Mouse (Mus musculus): ENCODE results near the gene Itpr2. TPM values are rescaled to one million over a fixed set of nuclear protein-coding genes. Genes with fewer than 3 reads are reported as not detected.
A peak's percentile ranks its signal among the peaks of the same experiment; 100 is the strongest.

Itpr2 gene
- polyA plus RNA-seq, 1 experiment, result 6.6 TPM

- TF ChIP-seq CTCF (IDR thresholded peaks at IDR 0.05; ENCODE audit: borderline replicate concordance, insufficient read depth, low read depth, low read length) (peak; percentile 46; the same call in 1 of the 2 replicates), POLR2A (IDR thresholded peaks at IDR 0.05; ENCODE audit: borderline replicate concordance, insufficient read depth, low read length) (no peak)
- Histone ChIP-seq H3K4me3 (replicated peaks; ENCODE audit: insufficient read depth, low read depth, low read length) (no peak overlapping the region), H3K4me1 (ENCODE audit: control insufficient read depth, insufficient read depth, low read length) (no peaks in the 10 kb centered on the region), H3K27ac (ENCODE audit: insufficient read depth, low read length) (no peak overlapping the region), H3K27me3 (ENCODE audit: control insufficient read depth, insufficient read depth, low read length) (no peaks in the 10 kb centered on the region)
- WGBS, result 61% methylated on average over 9 of the region's 9 CpGs
- peak in 1 of 2 experiments; percentile 19 for DNase-seq
Measured at GRCm38 (mm10) chr6:146429694-146430380, 72.2 kb downstream of the Itpr2 start.

GRCm38 (mm10) chr6:146424778-146425177, 77.2 kb downstream of the Itpr2 start:
- DNase-seq, result no peak
- no peak for TF ChIP-seq CTCF (IDR thresholded peaks at IDR 0.05; ENCODE audit: borderline replicate concordance, insufficient read depth, low read depth, low read length)
- TF ChIP-seq POLR2A (IDR thresholded peaks at IDR 0.05; ENCODE audit: borderline replicate concordance, insufficient read depth, low read length), result no peak
- Histone ChIP-seq H3K27ac (ENCODE audit: insufficient read depth, low read length) (no peak overlapping the region), H3K4me1 (ENCODE audit: control insufficient read depth, insufficient read depth, low read length) (no peaks in the 10 kb centered on the region), H3K27me3 (ENCODE audit: control insufficient read depth, insufficient read depth, low read length) (no peaks in the 10 kb centered on the region), H3K4me3 (replicated peaks; ENCODE audit: insufficient read depth, low read depth, low read length) (no peak overlapping the region)
- 90% methylated on average over 3 of the region's 3 CpGs for WGBS

GRCm38 (mm10) chr6:146424326-146424725, 77.7 kb downstream of the Itpr2 start:
- no peaks in the 10 kb centered on the region for H3K27me3 ChIP-seq (ENCODE audit: control insufficient read depth, insufficient read depth, low read length)
- H3K4me1 ChIP-seq (ENCODE audit: control insufficient read depth, insufficient read depth, low read length), result no peaks in the 10 kb centered on the region
- no peak for TF ChIP-seq CTCF (IDR thresholded peaks at IDR 0.05; ENCODE audit: borderline replicate concordance, insufficient read depth, low read depth, low read length)
- TF ChIP-seq POLR2A (IDR thresholded peaks at IDR 0.05; ENCODE audit: borderline replicate concordance, insufficient read depth, low read length), result no peak
- no peak for DNase-seq
- 63% methylated on average over 6 of the region's 6 CpGs for WGBS
- no peak overlapping the region for H3K27ac ChIP-seq (ENCODE audit: insufficient read depth, low read length)
- H3K4me3 ChIP-seq (replicated peaks; ENCODE audit: insufficient read depth, low read depth, low read length), result no peak overlapping the region

GRCm38 (mm10) chr6:146420718-146421117, 81.3 kb downstream of the Itpr2 start:
- Histone ChIP-seq H3K27me3 (ENCODE audit: control insufficient read depth, insufficient read depth, low read length) (no peaks in the 10 kb centered on the region), H3K27ac (ENCODE audit: insufficient read depth, low read length) (no peak overlapping the region), H3K4me3 (replicated peaks; ENCODE audit: insufficient read depth, low read depth, low read length) (no peak overlapping the region), H3K4me1 (ENCODE audit: control insufficient read depth, insufficient read depth, low read length) (no peaks in the 10 kb centered on the region)
- DNase-seq, result no peak
- WGBS, result 38% methylated on average over 6 of the region's 6 CpGs
- TF ChIP-seq CTCF (IDR thresholded peaks at IDR 0.05; ENCODE audit: borderline replicate concordance, insufficient read depth, low read depth, low read length) (no peak), POLR2A (IDR thresholded peaks at IDR 0.05; ENCODE audit: borderline replicate concordance, insufficient read depth, low read length) (no peak)

- Histone ChIP-seq H3K27ac (ENCODE audit: insufficient read depth, low read length) (no peak overlapping the region), H3K4me1 (ENCODE audit: control insufficient read depth, insufficient read depth, low read length) (no peaks in the 10 kb centered on the region), H3K4me3 (replicated peaks; ENCODE audit: insufficient read depth, low read depth, low read length) (no peak overlapping the region), H3K27me3 (ENCODE audit: control insufficient read depth, insufficient read depth, low read length) (no peaks in the 10 kb centered on the region)
- 71% methylated on average over 2 of the region's 2 CpGs for WGBS
- no peak for DNase-seq
- TF ChIP-seq POLR2A (IDR thresholded peaks at IDR 0.05; ENCODE audit: borderline replicate concordance, insufficient read depth, low read length) (no peak), CTCF (IDR thresholded peaks at IDR 0.05; ENCODE audit: borderline replicate concordance, insufficient read depth, low read depth, low read length) (no peak)
Measured at GRCm38 (mm10) chr6:146416461-146416860, 85.6 kb downstream of the Itpr2 start.

- no peak overlapping the region for H3K27ac ChIP-seq (ENCODE audit: insufficient read depth, low read length)
- H3K27me3 ChIP-seq (ENCODE audit: control insufficient read depth, insufficient read depth, low read length), result no peaks in the 10 kb centered on the region
- TF ChIP-seq CTCF (IDR thresholded peaks at IDR 0.05; ENCODE audit: borderline replicate concordance, insufficient read depth, low read depth, low read length), result no peak
- TF ChIP-seq POLR2A (IDR thresholded peaks at IDR 0.05; ENCODE audit: borderline replicate concordance, insufficient read depth, low read length), result no peak
- WGBS, result 72% methylated on average over 7 of the region's 7 CpGs
- no peak overlapping the region for H3K4me3 ChIP-seq (replicated peaks; ENCODE audit: insufficient read depth, low read depth, low read length)
- H3K4me1 ChIP-seq (ENCODE audit: control insufficient read depth, insufficient read depth, low read length), result no peaks in the 10 kb centered on the region
- no peak for DNase-seq
Measured at GRCm38 (mm10) chr6:146414094-146414493, 87.9 kb downstream of the Itpr2 start.

- DNase-seq, result no peak
- Histone ChIP-seq H3K4me1 (ENCODE audit: control insufficient read depth, insufficient read depth, low read length) (no peaks in the 10 kb centered on the region), H3K27me3 (ENCODE audit: control insufficient read depth, insufficient read depth, low read length) (no peaks in the 10 kb centered on the region), H3K27ac (ENCODE audit: insufficient read depth, low read length) (no peak overlapping the region), H3K4me3 (replicated peaks; ENCODE audit: insufficient read depth, low read depth, low read length) (no peak overlapping the region)
- TF ChIP-seq POLR2A (IDR thresholded peaks at IDR 0.05; ENCODE audit: borderline replicate concordance, insufficient read depth, low read length) (no peak), CTCF (IDR thresholded peaks at IDR 0.05; ENCODE audit: borderline replicate concordance, insufficient read depth, low read depth, low read length) (no peak)
- WGBS, result 80% methylated on average over 16 of the region's 16 CpGs
Measured at GRCm38 (mm10) chr6:146411446-146412070, 90.5 kb downstream of the Itpr2 start.

GRCm38 (mm10) chr6:146410427-146410810, 91.6 kb downstream of the Itpr2 start:
- DNase-seq, result no peak
- Histone ChIP-seq H3K27ac (ENCODE audit: insufficient read depth, low read length) (no peak overlapping the region), H3K27me3 (ENCODE audit: control insufficient read depth, insufficient read depth, low read length) (no peaks in the 10 kb centered on the region), H3K4me3 (replicated peaks; ENCODE audit: insufficient read depth, low read depth, low read length) (no peak overlapping the region), H3K4me1 (ENCODE audit: control insufficient read depth, insufficient read depth, low read length) (no peaks in the 10 kb centered on the region)
- TF ChIP-seq CTCF (IDR thresholded peaks at IDR 0.05; ENCODE audit: borderline replicate concordance, insufficient read depth, low read depth, low read length) (no peak), POLR2A (IDR thresholded peaks at IDR 0.05; ENCODE audit: borderline replicate concordance, insufficient read depth, low read length) (no peak)
- WGBS, result 73% methylated on average over 6 of the region's 6 CpGs

Data from cerebellum, adult 2 months (tissue).